Mouse (Mus musculus) thymus, postnatal 25 days (tissue): ENCODE measurements around the gene Rpl36-ps4.
A peak's percentile ranks its signal among the peaks of the same experiment; 100 is the strongest.

Experiments used
- DNase-seq: peaks from one replicate; pipeline ENCODE4 v3.0.0; 2022

Rpl36-ps4 gene

GRCm38 (mm10) chr17:87920677-87921076 lies at the start of gene Rpl36-ps4:
Rpl36-ps4 (plus strand) TSS chr17:87920977.
- DNase-seq, result no peak

DNA sequence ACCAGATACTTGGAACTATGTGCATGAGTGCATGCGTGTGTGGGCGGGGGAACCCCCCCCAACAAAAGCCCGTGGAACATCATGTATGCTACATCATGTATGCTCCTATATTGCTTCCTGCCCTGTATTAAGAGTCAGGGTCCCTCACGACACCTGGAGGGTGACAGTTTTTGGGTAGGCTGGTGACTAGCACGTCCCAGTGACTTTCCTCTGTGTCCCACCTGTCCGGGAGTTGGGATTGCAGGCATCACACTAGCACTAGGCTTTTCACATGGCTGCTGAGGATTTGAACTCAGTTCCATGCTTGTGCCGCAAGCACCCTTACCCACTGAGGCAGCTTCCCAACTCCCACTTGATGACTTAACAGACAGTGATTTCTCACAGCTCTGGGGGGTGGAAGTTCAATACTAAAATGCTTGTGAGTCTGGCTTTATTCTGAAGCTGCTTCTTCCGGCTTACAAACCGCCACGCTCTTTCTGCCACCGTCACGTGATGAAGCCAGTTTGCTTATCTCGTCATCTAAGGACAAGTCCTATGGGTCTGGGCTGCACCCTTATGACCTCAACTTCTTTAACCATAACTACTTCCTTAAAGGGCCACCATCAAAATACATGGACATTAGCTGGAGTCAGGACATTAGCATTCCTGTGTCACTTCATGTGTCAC lies 49.2 kb upstream of the Rpl36-ps4 start:
- DNase-seq, result no peak

GRCm38 (mm10) chr17:87872286-87872685 lies 48.5 kb upstream of the Rpl36-ps4 start:
- DNase-seq, result no peak

- no peak for DNase-seq
These were observed 47.3 kb upstream of the Rpl36-ps4 start for GRCm38 (mm10) chr17:87873456-87873855.

DNA sequence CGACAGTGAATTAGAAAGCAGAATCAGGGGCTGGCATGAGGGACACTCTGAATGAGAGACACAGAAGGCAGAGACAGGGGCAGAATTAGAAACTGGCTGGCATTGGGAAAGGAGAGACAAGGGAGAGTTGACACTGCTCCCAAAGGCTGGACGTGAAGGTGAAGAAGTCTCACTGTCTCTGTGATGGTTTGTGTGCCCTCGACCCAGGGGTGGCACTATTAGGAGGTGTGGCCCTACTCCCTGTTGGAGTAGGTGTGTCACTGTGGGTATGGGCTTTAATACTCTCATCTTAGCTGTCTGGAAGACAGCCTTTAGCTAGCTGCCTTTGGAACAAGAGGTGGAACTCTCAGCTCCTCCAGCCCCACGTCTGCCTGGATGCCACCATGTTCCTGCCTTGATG lies 46.8 kb upstream of the Rpl36-ps4 start:
- DNase-seq, result no peak

DNA sequence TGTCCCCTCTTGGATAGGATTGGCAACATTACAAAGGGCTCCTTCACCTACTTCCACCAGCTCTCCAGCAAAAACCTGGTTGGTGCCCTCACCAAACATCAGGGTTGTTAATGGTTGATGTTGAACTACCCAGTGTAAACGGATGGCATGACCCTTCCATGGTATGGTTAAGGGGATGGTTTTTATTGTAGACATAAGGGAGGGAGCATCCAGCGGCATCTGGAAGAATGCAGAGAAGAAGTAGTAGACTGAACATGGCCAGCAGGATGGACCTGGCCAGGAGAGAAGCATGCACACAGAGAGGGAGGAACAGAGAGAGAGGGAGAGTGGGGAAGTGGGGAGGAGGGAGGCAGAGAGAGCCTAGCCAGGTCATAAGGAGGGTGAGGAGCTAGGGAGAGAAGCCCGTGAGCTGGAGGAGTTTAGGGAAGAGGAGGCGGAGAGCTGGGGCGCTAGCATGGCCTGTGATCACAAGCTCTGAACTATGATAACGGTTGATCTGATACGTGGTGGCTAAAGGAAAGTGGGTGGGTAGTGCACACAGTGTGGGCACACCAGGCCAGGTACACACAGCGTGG lies 45.3 kb upstream of the Rpl36-ps4 start:
- DNase-seq, result no peak

DNA sequence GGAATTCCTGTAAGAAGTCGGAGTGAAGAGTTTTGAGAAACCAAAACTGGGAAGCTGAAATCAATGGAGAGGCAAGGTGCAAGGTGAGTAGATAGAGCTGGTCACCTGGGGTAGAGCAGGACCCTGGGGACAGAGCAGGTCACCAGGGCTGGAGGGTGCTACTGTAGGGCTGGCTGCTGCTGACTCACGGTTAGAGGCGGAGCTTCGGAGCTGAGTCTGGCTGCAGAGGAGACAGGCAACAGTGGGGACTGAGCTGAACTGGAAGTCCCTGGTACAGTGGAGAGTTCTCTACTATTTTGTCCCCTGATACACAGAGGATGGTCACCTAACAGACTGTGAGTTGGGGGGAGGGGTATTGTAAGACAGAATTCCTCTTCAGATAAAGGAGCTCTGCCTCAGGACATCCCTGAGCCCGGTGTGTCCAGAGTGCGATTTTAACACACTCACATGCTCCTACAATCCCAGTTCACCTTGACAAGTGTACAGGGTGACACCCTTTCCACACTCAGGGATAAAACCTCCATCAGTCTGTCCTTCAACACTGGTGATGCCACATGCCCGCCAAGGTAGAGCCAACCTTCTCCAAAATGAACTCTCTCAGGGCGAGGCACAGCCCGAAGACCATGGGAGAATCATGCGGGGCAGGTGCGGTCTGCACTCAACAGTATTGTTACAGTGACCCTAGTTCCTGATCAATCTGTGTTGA lies 44.3 kb upstream of the Rpl36-ps4 start:
- no peak for DNase-seq

DNA sequence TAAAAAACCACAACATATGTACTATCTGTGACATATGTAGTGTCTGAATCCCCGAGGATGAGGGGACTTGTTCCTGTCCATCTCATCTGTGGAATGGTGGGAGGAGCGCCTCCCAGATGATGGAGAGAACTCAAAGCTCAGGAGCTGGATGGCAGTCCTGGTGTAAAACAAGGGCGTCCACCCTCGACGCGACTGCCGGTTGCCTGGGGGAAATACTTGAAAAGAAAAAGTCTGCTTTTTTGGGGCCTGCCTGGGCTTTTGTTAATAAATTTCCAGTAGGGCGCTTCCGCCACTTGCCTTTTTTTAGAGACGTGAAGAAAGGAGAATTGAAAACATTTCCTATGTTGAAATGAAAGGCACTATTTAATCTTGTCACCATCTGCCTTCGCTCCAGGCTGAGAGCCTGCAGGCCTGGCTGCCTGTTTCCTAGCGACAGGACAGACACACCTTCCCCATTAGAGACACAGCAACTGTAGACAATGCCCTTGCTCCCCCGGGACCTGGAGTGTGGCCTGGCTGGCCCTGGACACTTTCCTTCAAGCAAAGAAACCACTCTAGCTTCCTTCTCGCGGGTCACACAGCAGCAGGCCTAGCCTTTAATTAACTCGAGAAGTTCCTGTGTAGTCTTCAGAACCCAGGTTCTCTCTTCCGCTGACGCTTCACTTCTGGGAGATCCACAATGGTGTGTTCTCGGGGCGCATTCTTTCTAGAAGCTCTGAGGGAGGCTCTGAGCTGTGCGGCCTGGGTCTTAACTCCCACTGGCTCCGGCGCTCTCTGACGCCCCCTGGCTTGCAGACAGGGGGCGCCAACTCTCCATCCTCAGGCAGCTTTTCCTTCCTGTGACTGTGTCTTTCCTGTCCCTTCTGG lies 43.3 kb upstream of the Rpl36-ps4 start:
- DNase-seq, result peak; percentile 23

DNA sequence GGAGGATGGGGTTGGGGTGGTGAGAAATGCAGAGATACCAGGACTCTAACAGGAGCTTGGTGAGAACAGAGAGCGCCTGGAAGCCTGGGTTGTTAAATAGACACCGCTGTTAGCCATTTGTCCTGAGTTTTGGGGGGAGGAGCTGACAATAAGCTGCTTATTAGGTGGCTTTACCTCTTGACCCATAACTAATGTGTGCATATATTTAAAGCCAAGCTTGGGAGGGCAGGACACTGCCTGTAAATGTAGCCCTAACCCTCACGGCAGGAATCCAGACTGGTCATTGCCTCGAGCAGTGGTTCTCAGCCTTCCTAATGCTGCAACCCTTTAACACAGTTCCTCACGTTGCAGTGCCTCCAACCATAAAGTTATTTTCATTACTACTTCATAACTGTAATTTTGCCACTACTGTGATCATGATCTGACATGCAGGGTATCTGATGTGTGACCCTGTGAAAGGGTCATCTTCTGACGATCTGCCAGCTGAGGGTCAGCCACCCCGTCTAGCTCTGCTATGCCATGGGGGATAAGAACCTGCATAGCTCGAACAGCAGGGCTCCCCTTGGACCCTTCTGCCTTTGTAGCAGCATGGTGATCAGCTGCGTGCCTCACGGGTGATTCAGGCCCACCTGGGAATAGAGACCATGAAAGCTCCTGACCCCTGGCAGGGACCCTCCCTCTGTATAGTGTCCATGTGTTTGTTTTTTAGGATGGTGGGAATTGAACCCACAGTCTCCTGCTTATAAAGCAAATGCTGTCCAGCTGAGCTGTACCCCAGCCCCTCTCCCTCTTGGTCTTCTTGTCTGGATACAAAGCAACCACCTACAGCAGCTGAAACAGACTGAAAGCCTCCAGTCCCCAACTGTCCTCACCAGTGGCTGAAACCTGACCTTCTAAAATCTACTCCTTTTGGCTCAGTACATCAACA lies 42.0 kb upstream of the Rpl36-ps4 start:
- DNase-seq, result no peak

GRCm38 (mm10) chr17:87879484-87880225 lies 41.1 kb upstream of the Rpl36-ps4 start:
- DNase-seq, result no peak

DNA sequence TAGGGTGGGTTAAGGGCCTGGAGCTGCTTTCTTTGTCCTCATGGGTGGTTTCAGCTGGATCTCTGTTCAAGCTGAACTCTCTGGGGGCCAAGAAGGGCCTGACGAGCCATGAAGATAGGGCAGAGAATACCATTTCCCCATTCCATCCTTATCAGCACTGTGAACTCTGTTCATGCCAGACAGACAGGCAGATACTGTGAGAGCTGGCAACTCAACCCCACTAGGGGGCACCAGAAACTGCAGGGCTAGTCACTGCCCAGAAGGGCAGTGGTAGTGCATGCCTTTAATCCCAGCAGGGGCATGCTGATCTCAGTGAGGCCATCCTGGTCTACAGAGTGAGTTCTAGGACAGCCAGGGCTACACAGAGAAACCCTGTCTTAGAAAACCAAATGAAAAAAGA lies 38.2 kb upstream of the Rpl36-ps4 start:
- DNase-seq, result peak; percentile 46

GRCm38 (mm10) chr17:87897175-87897574 lies 23.6 kb upstream of the Rpl36-ps4 start:
- DNase-seq, result no peak

GRCm38 (mm10) chr17:87900677-87901076 lies 20.1 kb upstream of the Rpl36-ps4 start:
- no peak for DNase-seq

DNA sequence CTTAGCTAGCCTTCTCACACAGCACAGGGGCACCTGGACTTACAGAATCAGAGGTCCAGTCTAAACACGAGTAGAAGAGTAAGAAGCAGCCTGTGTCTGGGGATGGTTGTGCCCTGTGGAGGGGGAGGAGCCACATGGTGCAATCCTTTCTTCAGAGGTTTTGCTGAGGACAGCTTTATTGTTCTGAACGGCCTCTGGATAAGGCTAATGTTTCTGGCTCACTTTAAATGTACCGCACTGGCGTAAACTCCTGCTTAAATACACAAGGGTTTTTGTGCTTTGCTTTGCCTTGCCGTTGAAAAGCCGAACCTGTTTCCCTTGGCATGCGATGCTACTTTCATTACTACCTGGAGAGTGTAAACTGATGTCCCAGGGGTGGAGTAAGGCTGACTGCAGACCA lies 19.6 kb upstream of the Rpl36-ps4 start:
- no peak for DNase-seq

GRCm38 (mm10) chr17:87903213-87903612 lies 17.6 kb upstream of the Rpl36-ps4 start:
- no peak for DNase-seq

- no peak for DNase-seq
These were observed 17.1 kb upstream of the Rpl36-ps4 start for GRCm38 (mm10) chr17:87903725-87904124.

- no peak for DNase-seq
These were observed 5.4 kb upstream of the Rpl36-ps4 start for GRCm38 (mm10) chr17:87915386-87915785.

- no peak for DNase-seq
These were observed 2.7 kb upstream of the Rpl36-ps4 start for GRCm38 (mm10) chr17:87918121-87918520.

GRCm38 (mm10) chr17:87934326-87934725 lies 13.5 kb downstream of the Rpl36-ps4 start:
- DNase-seq, result no peak

DNA sequence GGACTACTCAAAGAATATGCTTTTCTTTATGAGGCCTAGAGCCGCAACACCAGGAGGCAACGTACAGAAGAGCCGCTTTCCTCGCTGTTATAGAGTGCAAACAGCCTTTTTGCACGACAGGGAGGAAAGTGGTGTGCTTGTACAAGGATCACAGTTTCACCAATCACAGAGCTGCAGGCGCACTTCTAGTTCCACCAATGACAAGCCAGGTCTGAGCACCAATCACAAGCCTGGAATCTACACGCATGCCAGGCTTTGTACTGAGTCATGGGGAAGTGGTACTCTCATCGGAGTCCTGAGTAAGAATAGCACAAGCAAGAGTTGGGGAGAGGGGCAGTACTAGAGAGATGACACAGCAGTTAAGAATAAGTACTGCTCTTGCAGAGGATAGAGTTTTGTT lies 14.0 kb downstream of the Rpl36-ps4 start:
- DNase-seq, result no peak

GRCm38 (mm10) chr17:87936156-87936555 lies 15.4 kb downstream of the Rpl36-ps4 start:
- DNase-seq, result no peak
